Mouse (Mus musculus): ENCODE measurements around the gene B3glct.
A peak's percentile ranks its signal among the peaks of the same experiment; 100 is the strongest.

DNA sequence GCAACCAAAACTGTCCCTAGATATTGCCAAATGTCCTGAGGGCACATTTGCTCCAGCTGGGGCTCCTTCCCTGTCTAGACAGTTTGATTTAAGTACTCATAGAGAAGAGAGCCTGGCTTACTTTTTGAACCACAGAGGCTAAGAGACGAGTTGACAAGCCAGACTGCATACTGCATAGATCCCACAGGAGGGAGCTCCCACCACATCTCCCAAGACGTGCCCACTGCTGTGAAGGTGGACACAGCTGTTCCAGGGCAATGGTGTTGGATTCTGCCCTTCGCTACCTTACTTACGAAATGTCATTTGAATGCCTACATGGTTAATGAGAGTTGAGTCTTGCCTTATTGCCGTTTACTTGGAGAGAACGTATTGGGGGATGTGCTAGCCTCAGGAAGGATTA is 35.7 kb upstream of the B3glct start:
- TF ChIP-seq CTCF (IDR thresholded peaks at IDR 0.05; ENCODE audit: control insufficient read depth, insufficient read depth, low read length) (0 out of 2 replicates have a peak, but pooled peaks have one; percentile 20), POLR2A (IDR thresholded peaks at IDR 0.05; ENCODE audit: borderline replicate concordance, control insufficient read depth, low read depth, low read length) (no peak)

Measured in bone marrow, adult 2 months (tissue).